Mouse (Mus musculus): ENCODE measurements around the gene Zdhhc16. TPM values are rescaled to one million over a fixed set of nuclear protein-coding genes. Genes with fewer than 3 reads are reported as not detected.
"Not testable (repeated sequence)": the region's sequence is repeated elsewhere in the genome, so short reads cannot be mapped to it uniquely, and the experiment has no call there.

Zdhhc16 gene
- polyA plus RNA-seq, 1 experiment from 2014 or later, result 79.5 TPM

DNA sequence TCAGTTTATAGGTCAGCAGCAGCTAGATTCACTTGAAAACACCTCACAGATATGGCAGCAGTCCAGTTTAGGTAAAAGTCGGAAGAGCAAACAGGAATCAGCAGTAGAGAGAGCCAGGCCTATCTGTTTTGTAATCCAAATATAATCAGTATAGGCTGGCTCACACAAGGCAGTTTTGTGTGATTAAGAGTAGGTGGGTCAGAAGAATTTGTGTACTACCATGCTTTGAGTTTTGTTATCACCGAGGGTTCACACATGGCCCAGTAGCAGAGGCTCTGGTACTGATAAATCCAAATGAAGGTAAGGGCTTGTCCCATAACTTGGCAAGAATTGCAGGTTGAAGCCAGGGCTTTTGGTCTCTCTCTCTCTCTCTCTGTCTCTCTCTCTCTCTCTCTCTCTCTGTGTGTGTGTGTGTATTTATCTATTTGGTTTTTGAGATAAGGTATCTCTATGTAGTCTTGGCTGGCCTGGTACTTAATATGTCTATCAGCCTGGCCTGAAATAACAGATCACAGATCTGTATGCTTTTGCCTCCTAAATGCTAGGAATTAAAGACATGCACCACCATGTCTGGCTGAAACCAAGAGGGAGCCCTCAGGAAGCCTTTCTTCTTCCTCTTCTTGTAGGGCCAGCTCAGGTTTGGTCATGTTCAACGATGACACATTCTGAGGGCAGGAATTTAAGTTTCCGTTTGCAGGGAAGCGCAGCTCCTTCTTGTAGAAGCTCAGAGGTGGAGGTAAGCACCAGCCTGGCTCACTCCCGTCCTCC, 26.8 kb upstream of the Zdhhc16 start:
- H3K4me1 ChIP-seq, result no peaks in the 10 kb centered on the region
- 72% methylated on average over 6 of the region's 6 CpGs for WGBS
- no peak overlapping the region for H3K27ac ChIP-seq
- no peak overlapping the region for H3K4me3 ChIP-seq (replicated peaks)
- 0 out of 2 replicates have a peak, but pooled peaks cover 3% of the 10 kb centered on the region for H3K27me3 ChIP-seq
- H3K36me3 ChIP-seq (replicated peaks), result no peaks in the 10 kb centered on the region
- H3K9ac ChIP-seq, result no peak overlapping the region
- no peak overlapping the region for H3K4me2 ChIP-seq
- no peaks in the 10 kb centered on the region for H3K9me3 ChIP-seq
- no peak for ATAC-seq (ENCODE audit: low FRiP score)

DNA sequence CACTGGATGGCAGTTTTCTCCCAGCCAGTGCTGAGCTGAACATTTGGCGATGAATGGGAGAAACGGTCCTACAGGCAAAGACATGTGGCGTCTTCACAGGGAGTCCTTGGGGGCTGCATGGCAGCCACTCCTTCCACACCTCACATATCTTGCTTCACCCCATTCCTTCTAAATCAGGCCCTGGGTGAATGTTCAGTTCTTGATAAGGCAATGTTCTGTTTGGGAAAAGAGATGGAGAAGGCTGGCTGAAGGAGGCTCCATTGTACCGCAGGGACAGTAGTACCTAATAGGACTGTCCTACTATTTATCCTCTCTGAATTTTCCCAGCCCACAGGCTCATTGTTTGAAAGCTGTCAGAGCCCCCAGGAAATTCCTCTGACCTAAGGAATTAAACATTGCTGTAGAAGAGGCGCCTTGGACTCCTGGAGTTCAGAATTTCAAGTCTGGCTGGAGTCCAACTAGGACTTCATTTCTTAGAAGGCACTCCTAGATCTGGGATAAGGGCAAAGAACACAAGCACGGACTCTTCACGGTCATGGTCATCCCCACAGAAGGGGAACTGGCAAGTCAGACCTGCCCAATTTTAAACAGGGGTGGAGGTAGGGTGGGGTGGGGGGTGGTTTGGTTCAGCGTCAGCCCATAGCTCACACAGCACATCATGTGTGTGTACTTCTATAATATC, 26.1 kb upstream of the Zdhhc16 start:
- Histone ChIP-seq H3K9me3 (no peaks in the 10 kb centered on the region), H3K4me1 (no peaks in the 10 kb centered on the region), H3K9ac (no peak overlapping the region), H3K27me3 (no peaks in the 10 kb centered on the region), H3K27ac (no peak overlapping the region), H3K36me3 (replicated peaks) (no peaks in the 10 kb centered on the region), H3K4me2 (no peak overlapping the region), H3K4me3 (replicated peaks) (no peak overlapping the region)
- 62% methylated on average over 8 of the region's 8 CpGs for WGBS
- ATAC-seq (ENCODE audit: low FRiP score), result no peak

DNA sequence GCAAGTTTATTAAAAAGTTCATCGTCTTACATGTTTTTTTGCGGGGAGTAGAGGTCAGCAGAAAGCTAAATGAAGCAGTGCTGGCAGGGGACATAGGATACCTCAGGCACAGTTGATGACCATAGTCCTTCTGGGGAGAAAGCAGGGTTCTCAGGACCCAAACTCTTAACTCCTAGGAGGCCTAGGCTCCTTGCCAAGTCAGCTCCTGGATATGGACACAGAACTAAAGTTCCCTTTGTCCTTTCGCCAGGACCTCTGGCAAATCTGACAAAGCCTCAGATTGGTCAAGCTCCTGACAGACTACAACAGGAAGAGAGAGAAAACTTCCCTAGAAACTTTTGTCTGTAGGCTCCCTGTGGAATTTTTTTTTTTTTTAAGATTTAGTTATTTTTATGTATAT, 24.5 kb upstream of the Zdhhc16 start:
- no peak overlapping the region for H3K4me3 ChIP-seq (replicated peaks)
- H3K4me1 ChIP-seq, result peaks cover 11% of the 10 kb centered on the region
- no peak overlapping the region for H3K9ac ChIP-seq
- no peaks in the 10 kb centered on the region for H3K9me3 ChIP-seq
- no peak overlapping the region for H3K4me2 ChIP-seq
- no peak for ATAC-seq (ENCODE audit: low FRiP score)
- no peaks in the 10 kb centered on the region for H3K36me3 ChIP-seq (replicated peaks)
- WGBS, result 85% methylated on average over 3 of the region's 3 CpGs
- no peaks in the 10 kb centered on the region for H3K27me3 ChIP-seq
- no peak overlapping the region for H3K27ac ChIP-seq

DNA sequence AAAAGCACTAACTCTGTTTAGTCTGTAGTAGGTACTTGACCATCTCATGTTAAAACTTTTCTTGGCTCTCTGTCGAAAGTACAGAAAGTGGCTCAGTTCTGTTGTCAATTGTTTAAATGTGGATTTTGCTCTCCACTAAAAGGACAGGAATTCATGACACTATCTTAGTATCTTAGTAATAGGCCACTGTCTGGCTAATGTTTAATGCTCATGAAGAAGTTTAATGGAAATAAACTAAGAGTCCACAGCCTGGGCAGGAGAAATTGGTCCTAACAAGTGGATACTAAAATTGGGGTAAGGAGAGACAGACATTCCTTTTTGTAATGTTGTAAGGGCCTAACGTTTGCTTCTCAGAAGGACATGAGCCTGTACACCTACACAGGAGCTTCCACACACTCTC, 22.9 kb upstream of the Zdhhc16 start:
- no peak overlapping the region for H3K4me2 ChIP-seq
- peaks cover 18% of the 10 kb centered on the region for H3K4me1 ChIP-seq
- 81% methylated on average over 2 of the region's 2 CpGs for WGBS
- H3K4me3 ChIP-seq (replicated peaks), result no peak overlapping the region
- no peak overlapping the region for H3K27ac ChIP-seq
- no peak overlapping the region for H3K9ac ChIP-seq
- no peaks in the 10 kb centered on the region for H3K27me3 ChIP-seq
- no peaks in the 10 kb centered on the region for H3K9me3 ChIP-seq
- no peak for ATAC-seq (ENCODE audit: low FRiP score)
- no peaks in the 10 kb centered on the region for H3K36me3 ChIP-seq (replicated peaks)

DNA sequence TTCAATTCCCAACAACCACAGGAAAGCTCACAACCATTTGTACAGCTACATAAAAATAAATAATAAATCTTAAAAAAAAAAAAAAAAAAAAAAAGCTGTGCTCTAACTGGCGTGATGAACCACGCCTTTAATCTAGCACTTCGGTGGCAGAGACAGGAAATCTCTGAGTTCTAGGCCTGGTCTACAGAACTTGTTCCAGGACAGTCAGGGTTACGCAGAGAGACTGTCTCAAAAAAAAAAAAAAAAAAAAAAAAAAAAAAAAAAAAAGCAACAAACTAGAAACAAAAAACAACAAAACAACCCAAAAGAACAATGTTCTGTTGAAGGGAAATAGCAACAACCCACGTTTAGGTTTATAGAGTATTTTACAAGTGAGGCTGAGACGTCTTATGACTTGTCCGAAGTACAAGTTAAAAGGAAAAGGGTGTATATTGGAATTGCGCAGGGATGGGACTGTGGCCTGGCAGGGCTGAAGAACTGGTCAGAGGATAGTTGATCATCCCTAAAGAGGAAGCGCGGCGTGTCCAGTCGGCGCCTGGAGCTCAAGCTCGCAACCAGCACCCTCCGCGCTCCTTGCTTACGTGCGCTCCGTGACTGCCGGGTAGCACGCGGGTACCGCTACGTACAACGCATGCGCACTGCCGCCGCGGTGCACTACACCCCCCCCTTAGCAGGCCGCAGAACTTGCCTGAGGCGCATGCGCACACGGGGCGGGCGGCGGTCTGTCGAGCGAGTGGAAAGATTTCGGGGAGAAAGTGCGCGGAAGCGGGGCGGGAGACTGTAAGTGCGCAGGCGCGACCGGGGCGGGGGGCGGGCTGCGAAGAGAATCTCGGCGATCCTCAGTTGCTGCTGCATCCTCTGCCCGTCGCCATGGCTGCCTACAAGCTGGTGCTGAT, 21.9 kb upstream of the Zdhhc16 start, which contains the start of gene Pgam1:
Gene Pgam1, plus strand, starts transcription at position 746 of the 896 bp plus-strand sequence.
- H3K36me3 ChIP-seq (replicated peaks), result peaks cover 8% of the 10 kb centered on the region
- peak within 1 kb of the TSS; percentile 94 for H3K9ac ChIP-seq

DNA sequence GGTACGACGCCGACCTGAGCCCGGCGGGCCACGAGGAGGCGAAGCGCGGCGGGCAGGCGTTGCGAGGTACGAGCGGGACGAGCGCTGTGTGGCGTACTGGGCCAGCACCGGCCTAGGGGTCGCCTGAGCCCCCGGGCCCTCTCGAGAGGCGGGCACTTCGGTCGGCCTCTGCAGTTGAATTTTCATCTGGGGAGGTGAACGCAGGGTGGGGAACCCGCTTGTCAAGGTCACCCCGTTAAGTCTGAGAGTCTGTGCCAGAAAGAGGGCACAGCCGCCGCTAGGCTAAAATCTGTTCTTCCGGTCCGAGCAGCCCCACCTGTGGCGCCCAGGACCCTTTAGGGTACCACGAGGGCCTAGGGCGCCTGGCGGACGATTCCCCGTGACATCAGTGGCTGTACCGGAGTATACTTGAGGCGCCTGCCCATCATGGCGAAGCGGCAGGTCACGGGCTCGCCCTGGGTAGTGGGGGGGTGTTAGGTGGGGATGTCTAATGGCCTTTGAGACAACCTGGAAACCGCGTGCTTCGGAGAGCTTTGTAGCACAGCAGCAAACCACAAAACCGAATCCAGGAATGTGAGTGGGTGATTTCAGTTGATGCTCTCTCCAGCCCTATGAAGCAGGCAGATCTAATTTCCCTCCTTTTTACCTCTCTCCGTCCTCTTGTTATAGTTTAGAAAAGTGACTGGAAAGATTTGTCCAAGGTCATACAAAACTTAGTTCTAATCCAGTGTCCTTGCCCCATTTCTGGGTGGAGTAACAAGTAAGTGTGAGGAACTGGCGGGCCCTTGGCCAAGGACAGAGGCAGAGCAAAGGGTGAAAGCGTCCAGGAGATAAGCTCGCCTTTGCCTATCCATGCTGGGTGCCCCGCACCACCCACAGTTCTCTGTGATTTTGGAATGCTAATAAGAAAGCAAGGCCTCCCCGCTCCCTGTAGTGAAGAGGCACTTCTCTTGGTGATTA, 20.9 kb upstream of the Zdhhc16 start:
- Histone ChIP-seq H3K4me2 (peak overlapping the region; percentile 74), H3K36me3 (replicated peaks) (peaks cover 18% of the 10 kb centered on the region), H3K27me3 (no peaks in the 10 kb centered on the region), H3K4me1 (peaks cover 18% of the 10 kb centered on the region), H3K9ac (peak overlapping the region; percentile 94), H3K4me3 (replicated peaks) (peak overlapping the region; percentile 89), H3K27ac (peak overlapping the region; percentile 85), H3K9me3 (no peaks in the 10 kb centered on the region)
- ATAC-seq (ENCODE audit: low FRiP score), result peak; percentile 81
- WGBS, result under 1% methylated on average over 53 of the region's 53 CpGs

More for the DNA sequence above, 21.9 kb upstream of the Zdhhc16 start, which contains the start of gene Pgam1:
- peak within 1 kb of the TSS; percentile 90 for H3K27ac ChIP-seq
- 7% methylated on average over 50 of the region's 54 CpGs for WGBS
- no peaks in the 10 kb centered on the region for H3K27me3 ChIP-seq
- peak within 1 kb of the TSS; percentile 89 for H3K4me3 ChIP-seq (replicated peaks)
- no peaks in the 10 kb centered on the region for H3K9me3 ChIP-seq
- H3K4me1 ChIP-seq, result peaks cover 18% of the 10 kb centered on the region
- H3K4me2 ChIP-seq, result peak within 1 kb of the TSS; percentile 74
- ATAC-seq (ENCODE audit: low FRiP score), result peak; percentile 94

DNA sequence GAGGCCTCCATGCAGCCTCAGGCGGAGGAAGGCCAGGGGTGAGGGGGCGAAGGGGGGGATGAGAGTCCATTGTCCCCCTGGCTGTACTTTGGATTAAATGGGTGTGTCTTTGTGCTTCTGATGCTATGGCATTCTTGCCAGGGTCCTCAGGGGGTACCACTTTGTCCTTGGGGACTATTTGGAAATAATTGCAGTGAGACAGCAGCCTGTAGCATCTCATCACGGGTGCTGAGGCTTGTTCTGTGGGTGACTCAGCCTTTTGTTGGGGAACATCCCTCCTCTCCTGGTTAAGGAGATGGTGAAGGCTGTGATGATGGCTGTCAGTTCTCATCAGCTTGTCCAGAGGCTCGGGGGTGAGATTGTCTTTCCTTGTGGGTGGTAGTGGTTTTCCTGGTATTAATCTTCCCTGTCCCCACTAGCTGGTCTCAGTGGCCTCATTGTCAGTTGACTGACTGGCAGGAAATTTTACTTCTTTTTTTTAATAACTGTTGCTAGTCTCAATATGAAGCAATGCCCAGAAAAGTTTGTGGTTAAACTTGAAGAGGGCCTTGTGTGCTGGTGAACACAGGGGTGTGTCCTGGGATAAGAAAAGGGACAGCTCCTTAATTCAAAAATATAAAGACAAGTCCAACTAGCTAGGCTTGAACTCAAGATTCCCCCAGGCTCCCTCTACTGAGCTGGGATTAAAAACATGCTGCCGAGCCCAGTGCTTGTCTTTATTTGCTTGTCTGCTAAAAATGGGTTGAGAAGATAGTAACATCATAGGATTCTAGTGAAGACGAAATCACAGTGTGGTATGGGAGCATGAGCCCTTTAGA, 19.3 kb upstream of the Zdhhc16 start:
- H3K36me3 ChIP-seq (replicated peaks), result peaks cover 24% of the 10 kb centered on the region
- WGBS, result 39% methylated on average over 6 of the region's 6 CpGs
- no peaks in the 10 kb centered on the region for H3K27me3 ChIP-seq
- ATAC-seq (ENCODE audit: low FRiP score), result no peak
- peaks cover 18% of the 10 kb centered on the region for H3K4me1 ChIP-seq
- H3K4me2 ChIP-seq, result peak overlapping the region; percentile 74
- no peak overlapping the region for H3K27ac ChIP-seq
- peak overlapping the region; percentile 94 for H3K9ac ChIP-seq
- no peaks in the 10 kb centered on the region for H3K9me3 ChIP-seq
- H3K4me3 ChIP-seq (replicated peaks), result peak overlapping the region; percentile 89

DNA sequence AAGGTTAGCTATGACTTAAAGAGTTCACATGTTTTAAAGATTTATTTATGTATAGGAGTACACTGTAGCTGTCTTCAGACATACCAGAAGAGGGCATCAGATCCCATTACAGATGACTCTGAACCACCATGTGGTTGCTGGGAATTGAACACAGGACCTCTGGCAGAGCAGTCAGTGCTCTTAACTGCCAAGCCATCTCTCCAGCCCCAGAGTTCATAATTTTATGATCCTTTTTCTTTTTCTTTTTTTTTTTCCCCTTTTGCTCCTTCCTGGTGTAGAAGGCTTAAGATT, 18.7 kb upstream of the Zdhhc16 start:
- H3K4me3 ChIP-seq (replicated peaks); H3K9me3 ChIP-seq; H3K27ac ChIP-seq; ATAC-seq (ENCODE audit: low FRiP score); H3K9ac ChIP-seq; H3K27me3 ChIP-seq: not testable (repeated sequence)
- H3K4me1 ChIP-seq, result peaks cover 18% of the 10 kb centered on the region
- H3K36me3 ChIP-seq (replicated peaks), result peaks cover 30% of the 10 kb centered on the region
- H3K4me2 ChIP-seq, result peak overlapping the region; percentile 74; the same call in 1 of the 2 replicates

DNA sequence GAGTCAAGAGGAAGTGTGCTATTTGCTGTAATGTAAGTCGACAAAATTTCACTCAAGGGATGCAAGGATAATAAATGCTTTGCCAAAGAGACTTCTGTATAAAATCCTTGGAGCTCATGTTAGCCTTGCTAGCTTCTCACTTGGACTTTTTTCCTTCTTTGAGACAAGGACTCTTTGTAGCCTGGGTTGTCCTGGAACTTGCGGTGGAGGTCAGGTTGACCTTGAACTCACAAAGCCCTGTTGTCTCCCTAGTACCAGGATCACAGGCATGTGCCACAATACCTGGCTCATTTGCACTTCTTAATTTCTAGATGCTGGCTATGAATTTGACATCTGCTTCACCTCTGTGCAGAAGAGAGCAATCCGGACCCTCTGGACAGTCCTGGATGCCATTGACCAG, 18.0 kb upstream of the Zdhhc16 start:
- H3K27me3 ChIP-seq, result no peaks in the 10 kb centered on the region
- WGBS, result 97% methylated on average over 3 of the region's 3 CpGs
- H3K9me3 ChIP-seq, result no peaks in the 10 kb centered on the region
- H3K4me2 ChIP-seq, result no peak overlapping the region
- H3K4me3 ChIP-seq (replicated peaks), result no peak overlapping the region
- peaks cover 35% of the 10 kb centered on the region for H3K36me3 ChIP-seq (replicated peaks)
- no peak overlapping the region for H3K9ac ChIP-seq
- no peak overlapping the region for H3K27ac ChIP-seq
- peaks cover 18% of the 10 kb centered on the region for H3K4me1 ChIP-seq
- ATAC-seq (ENCODE audit: low FRiP score), result no peak

DNA sequence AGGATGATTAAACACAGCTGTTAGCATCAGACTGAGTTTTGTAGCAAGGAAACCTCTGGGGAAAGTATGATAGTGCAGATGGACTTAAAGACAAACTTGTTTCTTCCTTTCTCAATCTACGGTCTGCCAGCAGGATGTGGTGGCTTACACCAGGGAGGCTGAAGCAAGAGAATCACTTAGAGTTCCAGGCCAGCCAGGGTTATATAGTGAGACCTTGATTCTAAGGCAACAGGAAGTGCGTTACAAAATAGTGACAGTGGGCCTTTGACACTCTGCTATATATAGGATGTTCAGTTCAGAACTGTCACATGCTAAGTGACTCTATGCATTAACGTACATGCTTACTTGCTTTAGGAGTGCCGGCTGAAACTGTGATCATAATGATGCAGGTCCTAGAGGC, 16.4 kb upstream of the Zdhhc16 start:
- H3K4me1 ChIP-seq, result peaks cover 18% of the 10 kb centered on the region
- no peak for ATAC-seq (ENCODE audit: low FRiP score)
- WGBS, result 92% methylated on average over 4 of the region's 4 CpGs
- H3K27ac ChIP-seq, result no peak overlapping the region
- H3K9me3 ChIP-seq, result no peaks in the 10 kb centered on the region
- no peak overlapping the region for H3K9ac ChIP-seq
- peaks cover 49% of the 10 kb centered on the region for H3K36me3 ChIP-seq (replicated peaks)
- no peaks in the 10 kb centered on the region for H3K27me3 ChIP-seq
- no peak overlapping the region for H3K4me2 ChIP-seq
- H3K4me3 ChIP-seq (replicated peaks), result no peak overlapping the region

DNA sequence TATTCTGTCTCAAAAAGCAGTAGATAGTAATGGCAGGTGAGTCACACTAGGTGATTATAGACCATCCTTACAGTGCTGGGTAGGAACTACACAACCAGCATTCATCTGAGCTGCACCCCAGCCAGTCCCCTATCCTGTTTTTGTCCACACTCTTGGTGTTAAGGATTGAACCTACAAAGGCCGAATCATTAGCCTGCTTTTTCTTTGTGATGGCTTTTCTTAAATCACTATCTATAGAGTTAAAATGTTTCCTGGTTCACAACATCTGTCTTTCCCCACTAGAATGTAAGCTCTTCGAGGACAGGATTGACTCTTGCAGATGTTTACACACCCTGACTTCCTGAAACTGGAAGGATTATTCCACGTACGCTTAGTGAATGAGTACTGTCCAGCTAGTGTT, 13.8 kb upstream of the Zdhhc16 start:
- Histone ChIP-seq H3K4me2 (no peak overlapping the region), H3K4me3 (replicated peaks) (no peak overlapping the region), H3K9me3 (no peaks in the 10 kb centered on the region), H3K27me3 (no peaks in the 10 kb centered on the region), H3K4me1 (peaks cover 2% of the 10 kb centered on the region; the same call in 1 of the 2 replicates), H3K9ac (no peak overlapping the region), H3K36me3 (replicated peaks) (peaks cover 68% of the 10 kb centered on the region), H3K27ac (no peak overlapping the region)
- ATAC-seq (ENCODE audit: low FRiP score), result no peak
- WGBS, result 79% methylated on average over 4 of the region's 4 CpGs

Data from forebrain, embryonic 12.5 days (tissue).